Mouse (Mus musculus): ENCODE results near the gene Ppp1r2.

The Ppp1r2 gene

GRCm38 (mm10) chr16:31287712-31288111 lies 12.6 kb upstream of the Ppp1r2 start:
- no peak for DNase-seq

- DNase-seq: no peak
Observed at GRCm38 (mm10) chr16:31286801-31287488, 11.9 kb upstream of the Ppp1r2 start.

GRCm38 (mm10) chr16:31281981-31282380 lies 6.9 kb upstream of the Ppp1r2 start:
- no peak for DNase-seq

GRCm38 (mm10) chr16:31280176-31280575 lies 5.1 kb upstream of the Ppp1r2 start:
- no peak for DNase-seq

GRCm38 (mm10) chr16:31278581-31278980 lies 3.5 kb upstream of the Ppp1r2 start:
- DNase-seq: no peak

- DNase-seq: no peak
Observed at GRCm38 (mm10) chr16:31278081-31278480, 3.0 kb upstream of the Ppp1r2 start.

- DNase-seq: no peak
Observed at GRCm38 (mm10) chr16:31276962-31277361, 1.9 kb upstream of the Ppp1r2 start.

- DNase-seq: no peak
Observed at GRCm38 (mm10) chr16:31276539-31276938, 1.5 kb upstream of the Ppp1r2 start.

- DNase-seq: no peak
Observed at GRCm38 (mm10) chr16:31274084-31274483, 993 bp downstream of the Ppp1r2 start.

- DNase-seq: no peak
Observed at GRCm38 (mm10) chr16:31266692-31267091, 8.4 kb downstream of the Ppp1r2 start.

GRCm38 (mm10) chr16:31256151-31256550 lies 18.9 kb downstream of the Ppp1r2 start:
- DNase-seq: no peak

GRCm38 (mm10) chr16:31255685-31256084 lies 19.4 kb downstream of the Ppp1r2 start:
- no peak for DNase-seq

GRCm38 (mm10) chr16:31249401-31249800 lies 25.7 kb downstream of the Ppp1r2 start:
- no peak for DNase-seq

- DNase-seq: no peak
Observed at GRCm38 (mm10) chr16:31248717-31249116, 26.4 kb downstream of the Ppp1r2 start.

GRCm38 (mm10) chr16:31247442-31247841 lies 27.6 kb downstream of the Ppp1r2 start:
- no peak for DNase-seq

- no peak for DNase-seq
Observed at GRCm38 (mm10) chr16:31244053-31244452, 31.0 kb downstream of the Ppp1r2 start.

- DNase-seq: no peak
Observed at GRCm38 (mm10) chr16:31241433-31241832, 33.6 kb downstream of the Ppp1r2 start.

- DNase-seq: no peak
Observed at GRCm38 (mm10) chr16:31240569-31240968, 34.5 kb downstream of the Ppp1r2 start.

- DNase-seq: no peak
Observed at GRCm38 (mm10) chr16:31238281-31238680, 36.8 kb downstream of the Ppp1r2 start.

GRCm38 (mm10) chr16:31235457-31236310 lies 39.4 kb downstream of the Ppp1r2 start:
- DNase-seq: peak; percentile 42

GRCm38 (mm10) chr16:31234808-31235456 lies 40.1 kb downstream of the Ppp1r2 start:
- no peak for DNase-seq

GRCm38 (mm10) chr16:31234356-31234755 lies 40.7 kb downstream of the Ppp1r2 start:
- no peak for DNase-seq

- peak; percentile 21 for DNase-seq
Observed at GRCm38 (mm10) chr16:31233541-31234339, 41.3 kb downstream of the Ppp1r2 start.
